Mouse (Mus musculus) kidney, adult 2 months (tissue): ENCODE measurements around the gene Hist1h1d. TPM values are rescaled to one million over a fixed set of nuclear protein-coding genes. Genes with fewer than 3 reads are reported as not detected.
"Not testable (repeated sequence)": the region's sequence is repeated elsewhere in the genome, so short reads cannot be mapped to it uniquely, and the experiment has no call there.

ENCODE experiments used
- DNase-seq: peaks from one replicate; pipeline ENCODE4 v3.0.0; 2021
- H3K27ac ChIP-seq: fragments of 200-500 bp; 2 replicates; pipeline ENCODE4 v1.5.1; 2012; ENCODE audit warnings: low read depth, low read length, control low read depth, inconsistent platforms; ENCODE audit not compliant: insufficient read depth
- H3K27me3 ChIP-seq: fragments of 200-500 bp; replicated peaks from 2 replicates; pipeline ENCODE4 v1.6.1; 2012; ENCODE audit warnings: mild to moderate bottlenecking, moderate library complexity, low read length, inconsistent platforms; ENCODE audit not compliant: control insufficient read depth, insufficient read depth
- H3K36me3 ChIP-seq: fragments of 200-500 bp; 2 replicates; pipeline ENCODE4 v1.6.1; 2012; ENCODE audit warnings: mild to moderate bottlenecking, moderate library complexity, low read length, inconsistent platforms; ENCODE audit not compliant: control insufficient read depth, insufficient read depth
- H3K4me1 ChIP-seq: fragments of 200-500 bp; 2 replicates; pipeline ENCODE4 v1.6.1; 2011; ENCODE audit warnings: low read length; ENCODE audit not compliant: control insufficient read depth, insufficient read depth
- H3K4me3 ChIP-seq: fragments of 200-500 bp; 2 replicates; pipeline ENCODE4 v1.5.1; 2011; ENCODE audit warnings: mild to moderate bottlenecking, low read depth, low read length, control low read depth; ENCODE audit not compliant: insufficient read depth
- CTCF ChIP-seq: fragments of 200-500 bp; conservative IDR thresholded peaks from 2 replicates; pipeline ENCODE4 v1.5.1; 2011; ENCODE audit warnings: low read depth, mild to moderate bottlenecking, control low read depth, low read length, moderate library complexity, mixed read lengths; ENCODE audit not compliant: insufficient read depth, insufficient read length
- POLR2A ChIP-seq: fragments of 200-500 bp; IDR thresholded peaks from one replicate; pipeline ENCODE4 v1.6.1; 2011; ENCODE audit warnings: low read depth, low read length, control low read depth
- WGBS: fragments of 180-500 bp; shearing (Covaris S2); methylation state at CpG from one replicate; pipeline ENCODE4 v1.1.7; 2018; 5-methylcytosine and 5-hydroxymethylcytosine counted together
- polyA plus RNA-seq: library from polyadenylated mRNA; depleted of rRNA; stranded (reverse); fragments of >200 nt; gene quantifications from 2 replicates; pipeline ENCODE4 v1.2.3, GENCODE M21; 2012

The Hist1h1d gene
- polyA plus RNA-seq, 1 experiment, result 0.09 TPM

DNA sequence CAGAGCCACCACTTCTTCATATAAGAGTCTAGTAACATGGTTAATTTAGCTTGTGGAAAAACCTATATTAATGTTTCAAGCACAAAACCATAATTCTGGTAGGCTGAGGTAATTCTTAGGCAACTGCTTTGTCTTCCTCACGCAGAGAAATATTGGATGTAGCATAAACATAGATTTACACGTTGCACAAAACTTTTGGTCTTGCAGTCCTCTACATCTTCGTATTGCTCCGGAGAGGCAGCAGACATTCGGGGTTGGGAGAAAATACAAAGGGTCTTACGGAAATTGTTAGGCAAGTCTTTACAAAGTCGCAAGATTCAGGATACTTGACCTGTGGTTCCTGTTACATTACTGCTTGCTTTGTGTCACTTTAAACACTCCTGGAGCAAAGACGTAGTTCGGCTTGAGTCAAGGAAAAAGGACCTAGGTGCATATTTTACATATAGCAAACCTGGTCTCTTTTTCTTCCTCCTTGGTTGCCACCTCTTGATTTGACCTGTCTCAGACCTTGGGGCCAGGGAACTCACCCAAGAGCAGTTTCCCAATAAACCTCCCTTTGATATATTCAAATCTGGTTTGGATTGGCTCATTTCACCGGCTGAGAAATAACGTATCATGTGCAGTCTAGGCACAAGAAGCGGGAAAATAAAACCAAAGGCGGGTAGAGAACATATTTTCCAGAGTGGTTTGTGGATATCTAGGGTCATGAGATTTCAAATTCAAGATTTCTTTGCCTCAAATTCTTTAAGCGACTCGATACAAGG lies 18.5 kb upstream of the Hist1h1d start:
- WGBS, result under 1% methylated on average over 15 of the region's 15 CpGs

GRCm38 (mm10) chr13:23535137-23536075 lies 17.7 kb upstream of the Hist1h1d start, which contains the start of gene Hist1h3g:
Hist1h3g (plus strand) TSS chr13:23535422.
- H3K4me1 ChIP-seq, result peaks cover 11% of the 10 kb centered on the region; the same call in 1 of the 2 replicates
- not testable (repeated sequence) for H3K36me3 ChIP-seq, H3K27ac ChIP-seq, H3K27me3 ChIP-seq
- peak; percentile 94 for DNase-seq
- 1% methylated on average over 48 of the region's 62 CpGs for WGBS
- H3K4me3 ChIP-seq, result peak within 1 kb of the TSS; percentile 45

More for the DNA sequence above, 18.5 kb upstream of the Hist1h1d start:
- no peaks in the 10 kb centered on the region for H3K36me3 ChIP-seq
- TF ChIP-seq POLR2A, result no peak
- no peak for TF ChIP-seq CTCF
- no peaks in the 10 kb centered on the region for H3K27me3 ChIP-seq
- H3K27ac ChIP-seq, result no peak overlapping the region
- DNase-seq, result no peak
- no peak overlapping the region for H3K4me3 ChIP-seq
- peaks cover 11% of the 10 kb centered on the region; the same call in 1 of the 2 replicates for H3K4me1 ChIP-seq

DNA sequence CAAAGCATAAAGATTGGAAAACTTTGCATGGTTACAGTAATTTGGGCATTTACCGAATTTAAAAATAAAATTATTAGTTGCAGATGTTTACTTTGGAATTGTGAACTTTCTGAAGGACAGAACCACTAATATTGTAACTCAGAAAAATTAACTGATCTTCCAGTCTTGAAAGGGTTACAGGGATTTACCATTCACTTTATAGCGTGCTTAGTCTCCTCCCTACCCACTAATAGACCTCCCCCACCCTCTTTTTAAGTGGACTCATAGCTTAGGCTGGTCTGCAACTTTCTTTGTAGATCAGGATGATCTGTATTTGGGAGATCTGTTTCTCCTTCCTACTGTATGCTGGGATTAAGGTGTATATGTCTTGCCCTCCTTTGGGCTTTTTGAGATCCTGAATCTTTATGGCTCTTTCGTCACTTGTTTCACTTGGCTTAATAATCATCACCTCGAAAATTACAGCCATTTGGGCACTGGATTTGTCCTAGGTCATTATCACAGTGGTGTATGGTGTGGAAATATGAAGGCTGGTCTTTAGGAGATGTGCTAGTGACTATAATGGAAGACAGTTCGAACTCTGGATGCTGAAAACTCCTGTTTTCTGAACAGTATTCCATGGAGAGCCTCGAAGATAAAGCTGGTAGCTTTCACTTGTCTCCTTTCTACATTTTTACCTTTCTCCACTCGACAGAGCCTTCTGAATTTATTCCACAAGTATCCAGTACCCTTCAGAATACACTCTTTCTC lies 16.8 kb upstream of the Hist1h1d start:
- TF ChIP-seq CTCF (no peak), POLR2A (no peak)
- no peaks in the 10 kb centered on the region for H3K36me3 ChIP-seq
- WGBS, result 27% methylated on average over 7 of the region's 7 CpGs
- H3K27ac ChIP-seq, result no peak overlapping the region
- H3K4me3 ChIP-seq, result no peak overlapping the region
- no peak for DNase-seq
- H3K4me1 ChIP-seq, result peaks cover 11% of the 10 kb centered on the region; the same call in 1 of the 2 replicates
- no peaks in the 10 kb centered on the region for H3K27me3 ChIP-seq

DNA sequence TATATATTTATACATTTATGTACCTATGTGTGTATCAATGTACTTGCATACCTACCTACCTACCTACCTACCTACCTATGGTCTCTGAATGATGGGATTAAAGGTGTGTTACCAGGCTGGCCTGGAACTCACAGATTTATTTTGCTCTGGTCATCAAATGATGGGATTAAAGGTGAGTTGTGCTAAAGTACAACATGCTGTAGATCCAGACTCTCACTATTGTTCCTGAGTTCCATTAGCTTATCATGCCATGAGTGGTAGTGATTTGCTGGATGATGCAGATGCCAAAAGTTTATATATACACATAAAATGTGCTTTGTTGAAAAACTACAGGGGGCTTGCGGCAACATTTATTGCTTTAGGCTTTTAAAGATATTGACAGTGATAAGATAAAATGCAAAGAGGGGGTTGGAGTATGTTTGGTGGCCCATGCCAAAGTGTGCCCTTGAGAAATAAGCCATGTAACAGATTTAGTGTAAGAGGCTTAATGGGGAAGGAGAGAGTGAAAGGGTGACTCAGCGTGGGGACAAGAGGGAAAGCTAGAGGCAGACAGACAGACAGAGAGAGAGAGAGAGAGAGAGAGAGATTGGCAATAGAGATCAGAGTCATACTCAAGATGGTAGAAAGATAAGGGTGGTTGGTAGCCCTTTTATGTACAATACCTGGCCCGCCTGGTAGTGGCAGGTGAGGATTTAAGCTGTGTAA lies 15.9 kb upstream of the Hist1h1d start:
- Histone ChIP-seq H3K4me3 (no peak overlapping the region), H3K36me3 (no peaks in the 10 kb centered on the region), H3K27ac (no peak overlapping the region), H3K4me1 (peaks cover 11% of the 10 kb centered on the region; the same call in 1 of the 2 replicates), H3K27me3 (no peaks in the 10 kb centered on the region)
- no peak for DNase-seq
- no peak for TF ChIP-seq CTCF
- TF ChIP-seq POLR2A, result no peak
- WGBS, result 86% methylated on average over 3 of the region's 3 CpGs

DNA sequence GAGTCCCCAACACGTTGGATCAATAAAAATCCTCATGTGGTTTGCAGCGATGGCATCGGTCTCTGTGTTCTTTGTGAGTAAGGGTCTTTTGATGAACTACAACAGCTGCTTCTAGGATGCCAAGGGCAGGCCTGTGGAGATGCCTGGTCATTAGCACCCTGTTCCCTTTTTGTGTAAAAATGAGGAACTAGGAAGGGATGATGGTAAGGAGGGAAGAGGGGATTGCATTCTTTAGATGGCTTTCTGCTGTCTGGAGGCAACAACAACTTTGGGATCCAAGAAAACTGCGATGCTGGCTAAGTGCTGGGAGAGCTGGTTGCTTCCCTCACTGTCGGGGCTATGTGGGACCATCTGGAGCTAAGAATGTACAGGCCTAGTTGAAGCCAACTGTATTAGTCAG lies 14.8 kb upstream of the Hist1h1d start:
- H3K4me3 ChIP-seq, result no peak overlapping the region
- H3K27ac ChIP-seq, result no peak overlapping the region
- TF ChIP-seq CTCF (no peak), POLR2A (no peak)
- no peaks in the 10 kb centered on the region for H3K36me3 ChIP-seq
- no peaks in the 10 kb centered on the region for H3K27me3 ChIP-seq
- DNase-seq, result no peak
- H3K4me1 ChIP-seq, result peaks cover 6% of the 10 kb centered on the region; the same call in 1 of the 2 replicates
- WGBS, result 81% methylated on average over 5 of the region's 5 CpGs

- H3K4me3 ChIP-seq, H3K36me3 ChIP-seq, H3K27me3 ChIP-seq, H3K4me1 ChIP-seq, DNase-seq, H3K27ac ChIP-seq: not testable (repeated sequence)
- 66% methylated on average over 1 of the region's 1 CpGs for WGBS
Measured at GRCm38 (mm10) chr13:23539821-23540220, 13.2 kb upstream of the Hist1h1d start.
